Mouse (Mus musculus): ENCODE measurements at regions not wholly inside any gene's neighbourhood (a gene's known extent, or its start where the extent isn't known, plus 50 kb on each side); places are given as distances from the start of the nearest gene placed in this dataset.

DNA sequence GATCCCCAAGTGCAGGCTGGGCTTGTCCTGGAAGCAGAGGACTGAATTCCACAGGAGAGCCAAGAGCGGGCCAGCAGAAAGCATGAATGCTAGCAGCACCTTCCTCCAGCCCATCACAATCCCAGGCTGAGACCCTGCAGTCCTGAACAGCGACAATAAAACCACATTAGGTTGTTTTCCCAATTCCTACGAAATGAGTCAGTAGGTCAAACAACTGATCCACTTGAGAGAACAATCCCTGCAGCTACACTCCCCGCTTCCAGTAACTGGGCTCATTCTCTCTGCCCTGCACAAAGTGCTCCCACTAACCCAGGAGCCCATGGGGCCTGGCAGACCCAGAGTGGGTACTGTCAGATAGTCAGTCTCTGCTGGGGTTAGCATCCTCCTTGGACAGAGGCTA, 128.6 kb upstream of the Klf14 start:
- no peak for TF ChIP-seq CTCF (conservative IDR thresholded peaks at IDR 0.05; ENCODE audit: insufficient read depth, insufficient read length, low read depth, low read length)
- TF ChIP-seq POLR2A (IDR thresholded peaks at IDR 0.05; ENCODE audit: low read depth, low read length) = no peak

Data from kidney, adult 2 months (tissue).